Mouse (Mus musculus) embryonic facial prominence, embryonic 12.5 days (tissue): ENCODE data around the gene Plcb4. TPM values are rescaled to one million over a fixed set of nuclear protein-coding genes. Genes with fewer than 3 reads are reported as not detected.
A peak's percentile ranks its signal among the peaks of the same experiment; 100 is the strongest.

Source experiments
- ATAC-seq: fragments of 200-750 bp; cut with Nextera tagmentation; 2 replicates; pipeline ENCODE4 v1.8.0; 2017; ENCODE audit not compliant: insufficient number of reproducible peaks, insufficient read depth, low FRiP score, low TSS enrichment
- H3K27ac ChIP-seq: fragments of 300-500 bp; sonication (generic); 2 replicates; pipeline ENCODE4 v1.5.1; 2016; ENCODE audit warnings: mild to moderate bottlenecking
- H3K27me3 ChIP-seq: fragments of 300-500 bp; sonication (generic); 2 replicates; pipeline ENCODE4 v1.6.1; 2016; ENCODE audit warnings: mild to moderate bottlenecking, moderate library complexity
- H3K36me3 ChIP-seq: fragments of 300-500 bp; sonication (generic); 2 replicates; pipeline ENCODE4 v1.6.1; 2016; ENCODE audit warnings: mild to moderate bottlenecking
- H3K4me1 ChIP-seq: fragments of 300-500 bp; sonication (generic); 2 replicates; pipeline ENCODE4 v1.6.1; 2016
- H3K4me2 ChIP-seq: fragments of 300-500 bp; sonication (generic); replicated peaks from 2 replicates; pipeline ENCODE4 v1.6.1; 2016; ENCODE audit warnings: mild to moderate bottlenecking, moderate library complexity
- H3K4me3 ChIP-seq: fragments of 300-500 bp; sonication (generic); 2 replicates; pipeline ENCODE4 v1.5.1; 2016; ENCODE audit warnings: mild to moderate bottlenecking
- H3K9ac ChIP-seq: fragments of 300-500 bp; sonication (generic); 2 replicates; pipeline ENCODE4 v1.6.1; 2016; ENCODE audit warnings: mild to moderate bottlenecking, moderate library complexity
- H3K9me3 ChIP-seq: fragments of 300-500 bp; sonication (generic); 2 replicates; pipeline ENCODE4 v1.6.1; 2016; ENCODE audit warnings: mild to moderate bottlenecking, moderate library complexity
- WGBS: fragments of 180-500 bp; shearing (Covaris S2); methylation state at CpG from one replicate; pipeline ENCODE4 v1.1.7; 2016; 5-methylcytosine and 5-hydroxymethylcytosine counted together
- polyA plus RNA-seq: library from polyadenylated mRNA; unstranded; fragments of >200 nt; fragmentation: Nextera tagmentation; extraction: Ambion mirVana; gene quantifications from 2 replicates; pipeline ENCODE4 v1.2.1, GENCODE M21; 2016

Gene Plcb4
- polyA plus RNA-seq, 1 experiment from 2014 or later = 18.7 TPM

DNA sequence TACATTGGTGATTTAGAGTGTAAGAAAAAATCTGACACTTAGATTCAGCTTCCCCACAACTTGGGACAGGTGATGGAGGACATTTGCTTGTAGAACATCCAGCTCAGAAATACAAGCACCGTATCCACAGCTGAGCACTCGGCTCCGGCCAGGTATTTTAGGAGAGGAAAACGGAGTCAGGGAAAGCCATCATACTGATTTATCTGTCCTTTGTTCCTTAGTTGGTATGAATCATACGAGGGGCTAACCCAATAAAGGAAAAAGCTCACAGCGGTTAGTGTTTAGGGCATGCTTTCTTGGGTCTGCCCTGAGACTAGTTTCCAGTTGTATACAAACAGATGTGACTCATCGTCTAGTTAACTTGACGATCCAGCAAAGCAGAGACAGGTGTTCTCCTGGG, 110.9 kb downstream of the Plcb4 start:
- H3K4me3 ChIP-seq = no peak overlapping the region
- no peaks in the 10 kb centered on the region for H3K36me3 ChIP-seq
- ATAC-seq = no peak
- no peak overlapping the region for H3K4me2 ChIP-seq
- 78% methylated on average over 8 of the region's 8 CpGs for WGBS
- no peak overlapping the region for H3K27ac ChIP-seq
- no peak overlapping the region for H3K9ac ChIP-seq
- H3K9me3 ChIP-seq = no peaks in the 10 kb centered on the region
- peaks cover 24% of the 10 kb centered on the region for H3K4me1 ChIP-seq
- no peaks in the 10 kb centered on the region for H3K27me3 ChIP-seq

DNA sequence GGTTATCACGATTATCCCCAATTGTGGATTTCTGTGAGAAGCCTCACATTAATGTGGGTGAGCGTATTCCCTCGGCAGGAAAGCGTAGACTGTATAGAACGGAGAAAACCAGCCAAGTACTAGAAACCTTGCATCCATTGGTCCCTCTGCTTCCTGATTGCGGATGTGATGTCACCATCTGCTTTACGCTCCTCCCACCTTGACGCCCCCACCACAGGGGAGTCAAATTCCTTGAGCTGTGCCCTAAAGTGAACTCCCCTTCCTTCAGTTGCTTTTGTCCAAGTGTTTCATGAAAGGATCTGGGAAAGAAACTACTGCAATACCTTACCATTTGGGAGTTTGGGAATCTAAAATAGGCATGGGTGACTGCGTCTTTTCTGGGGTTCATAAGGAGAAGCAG, 111.4 kb downstream of the Plcb4 start:
- no peaks in the 10 kb centered on the region for H3K9me3 ChIP-seq
- H3K4me3 ChIP-seq = no peak overlapping the region
- H3K9ac ChIP-seq = no peak overlapping the region
- peaks cover 24% of the 10 kb centered on the region for H3K4me1 ChIP-seq
- H3K27ac ChIP-seq = no peak overlapping the region
- no peak for ATAC-seq
- H3K4me2 ChIP-seq = no peak overlapping the region
- no peaks in the 10 kb centered on the region for H3K36me3 ChIP-seq
- H3K27me3 ChIP-seq = no peaks in the 10 kb centered on the region
- 90% methylated on average over 9 of the region's 9 CpGs for WGBS

DNA sequence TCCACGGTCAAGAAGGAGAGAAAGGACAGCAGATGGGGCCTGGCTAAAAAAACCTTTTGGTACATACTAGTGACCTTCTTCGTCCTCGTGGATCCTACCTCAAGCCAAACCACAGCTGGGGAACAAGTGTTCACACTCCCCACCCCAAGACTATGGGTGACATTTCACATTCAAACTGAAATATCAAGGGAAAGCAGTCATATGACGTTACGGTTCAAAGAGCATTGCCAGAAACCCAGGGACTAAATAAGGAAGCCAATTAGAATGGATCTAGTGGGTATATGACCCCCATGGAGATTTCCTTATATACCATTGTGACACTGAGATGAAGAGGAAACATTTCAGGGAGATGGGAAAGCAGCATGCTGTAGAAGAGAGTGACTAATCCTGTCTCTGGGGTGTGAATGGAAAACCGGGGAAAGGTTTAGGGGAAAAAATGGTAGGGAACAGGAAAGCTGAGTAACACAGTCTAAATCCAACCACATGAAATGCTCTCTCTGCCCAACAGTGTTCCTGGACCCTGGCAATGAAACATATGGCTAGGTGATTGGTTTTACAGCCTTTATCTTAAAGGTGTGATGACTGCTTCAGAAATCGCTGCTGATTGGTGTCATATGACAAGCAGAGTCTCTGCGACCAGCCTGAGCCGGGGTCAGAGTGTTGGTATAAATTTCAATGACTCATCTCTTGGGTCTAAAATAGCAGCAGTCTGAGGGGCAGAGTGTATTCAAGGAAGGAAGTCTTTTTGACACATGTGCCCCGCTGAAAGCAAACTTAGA, 114.6 kb downstream of the Plcb4 start:
- WGBS = 46% methylated on average over 10 of the region's 10 CpGs
- Histone ChIP-seq H3K36me3 (no peaks in the 10 kb centered on the region), H3K4me3 (no peak overlapping the region), H3K27me3 (no peaks in the 10 kb centered on the region), H3K9ac (no peak overlapping the region), H3K27ac (no peak overlapping the region), H3K4me1 (peaks cover 3% of the 10 kb centered on the region; the same call in 1 of the 2 replicates), H3K9me3 (no peaks in the 10 kb centered on the region), H3K4me2 (no peak overlapping the region)
- ATAC-seq = no peak

DNA sequence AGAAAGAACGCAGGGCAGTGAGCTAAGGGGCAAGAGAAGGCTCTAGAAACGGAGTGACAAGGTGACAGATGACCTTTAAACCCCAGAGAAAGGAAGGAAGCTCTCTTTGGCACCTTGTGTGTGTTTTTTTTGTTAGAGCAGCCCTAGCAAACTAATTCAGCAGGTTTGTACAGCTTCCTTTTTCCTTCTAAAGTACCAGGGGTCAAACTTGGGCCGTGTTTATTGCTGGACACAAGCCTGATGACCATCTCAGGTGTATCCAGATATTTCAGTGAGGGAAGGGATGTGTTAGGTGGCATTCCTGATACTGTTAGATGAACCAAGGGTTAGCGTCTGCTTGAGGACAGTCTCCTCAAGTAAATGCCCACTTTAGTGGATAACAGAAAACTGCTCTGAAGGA, 116.2 kb downstream of the Plcb4 start:
- H3K27ac ChIP-seq = no peak overlapping the region
- peaks cover 3% of the 10 kb centered on the region; the same call in 1 of the 2 replicates for H3K4me1 ChIP-seq
- ATAC-seq = no peak
- no peak overlapping the region for H3K4me2 ChIP-seq
- no peak overlapping the region for H3K9ac ChIP-seq
- no peaks in the 10 kb centered on the region for H3K9me3 ChIP-seq
- no peaks in the 10 kb centered on the region for H3K27me3 ChIP-seq
- no peaks in the 10 kb centered on the region for H3K36me3 ChIP-seq
- no peak overlapping the region for H3K4me3 ChIP-seq
- WGBS = 64% methylated on average over 4 of the region's 4 CpGs

DNA sequence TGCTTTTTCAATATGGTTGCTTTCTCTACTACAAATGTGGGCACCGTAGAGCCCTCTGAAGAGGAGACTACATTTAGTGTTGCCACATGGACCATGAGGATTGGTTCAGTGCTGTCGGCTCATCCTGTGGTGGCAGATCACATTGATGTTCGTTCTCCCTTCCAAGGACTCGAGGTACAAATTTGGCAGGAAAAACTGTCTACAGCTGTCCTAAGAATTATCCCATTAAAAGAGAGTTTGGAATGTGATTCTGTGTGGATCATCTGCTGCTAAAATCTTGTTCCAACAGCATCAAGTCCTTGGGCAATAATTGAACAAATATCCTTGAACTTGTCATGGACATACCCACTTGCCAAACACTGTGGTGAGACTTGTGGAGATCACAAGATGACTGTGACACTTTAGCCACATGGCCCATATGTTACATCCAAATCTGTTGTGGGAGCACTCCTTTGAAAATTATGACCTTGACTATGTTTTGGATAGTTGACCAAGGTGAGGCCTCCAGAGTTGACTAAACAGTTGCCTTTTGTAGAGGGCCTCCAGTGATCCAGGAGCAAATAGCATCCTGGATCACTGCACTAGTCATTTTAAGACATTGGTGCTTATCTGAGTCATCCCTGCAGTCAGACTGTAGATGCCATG, 117.4 kb downstream of the Plcb4 start:
- Histone ChIP-seq H3K4me1 (peaks cover 3% of the 10 kb centered on the region; the same call in 1 of the 2 replicates), H3K27me3 (no peaks in the 10 kb centered on the region), H3K27ac (no peak overlapping the region), H3K9me3 (no peaks in the 10 kb centered on the region), H3K4me3 (no peak overlapping the region), H3K9ac (no peak overlapping the region), H3K4me2 (no peak overlapping the region), H3K36me3 (no peaks in the 10 kb centered on the region)
- ATAC-seq = no peak
- WGBS = 93% methylated on average over 4 of the region's 4 CpGs

DNA sequence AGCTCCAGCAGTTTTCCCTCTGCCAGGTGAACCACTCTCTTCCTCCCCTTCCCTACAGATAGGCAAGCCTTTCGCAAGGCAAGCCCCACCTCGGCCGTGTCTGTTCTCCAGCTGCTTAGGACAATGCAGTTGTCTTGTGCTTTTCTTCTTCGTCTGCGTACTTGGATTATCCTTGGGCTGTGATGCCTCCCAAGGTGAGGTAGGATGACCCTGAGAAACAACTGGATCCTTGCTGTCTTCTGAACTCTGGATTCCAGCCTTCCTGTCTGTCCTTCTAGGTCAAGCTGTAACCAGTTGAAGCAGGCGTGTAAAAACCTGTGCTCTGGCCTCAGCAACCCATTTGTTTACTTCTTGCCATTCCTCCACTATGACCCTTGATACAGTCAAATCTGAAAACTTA, 122.6 kb downstream of the Plcb4 start:
- ATAC-seq = no peak
- Histone ChIP-seq H3K4me3 (no peak overlapping the region), H3K9ac (no peak overlapping the region), H3K9me3 (no peaks in the 10 kb centered on the region), H3K27me3 (no peaks in the 10 kb centered on the region), H3K36me3 (no peaks in the 10 kb centered on the region), H3K4me2 (no peak overlapping the region), H3K4me1 (no peaks in the 10 kb centered on the region), H3K27ac (no peak overlapping the region)
- WGBS = 68% methylated on average over 6 of the region's 6 CpGs

DNA sequence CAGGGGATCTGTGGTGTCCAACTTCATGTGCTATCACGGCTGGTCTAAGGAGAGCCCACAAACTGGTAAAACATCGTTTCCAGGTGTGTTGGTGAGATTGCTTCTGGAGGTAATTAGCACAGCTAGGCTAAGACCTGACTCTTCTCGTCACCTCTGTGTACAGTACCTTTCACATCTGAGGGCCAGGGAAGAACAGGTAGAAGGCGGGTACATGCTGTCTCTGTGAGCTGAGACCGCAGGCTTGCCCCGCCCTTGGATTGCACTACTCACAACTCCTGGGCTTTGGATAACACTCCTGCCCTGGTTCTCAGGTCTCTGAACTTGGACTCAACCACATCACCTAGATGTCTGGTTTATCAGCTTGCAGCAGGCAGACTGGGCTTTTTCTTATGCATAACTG, 128.6 kb downstream of the Plcb4 start:
- no peak for ATAC-seq
- WGBS = 86% methylated on average over 6 of the region's 6 CpGs
- Histone ChIP-seq H3K4me1 (no peaks in the 10 kb centered on the region), H3K36me3 (no peaks in the 10 kb centered on the region), H3K4me3 (no peak overlapping the region), H3K9ac (no peak overlapping the region), H3K27me3 (no peaks in the 10 kb centered on the region), H3K27ac (no peak overlapping the region), H3K9me3 (no peaks in the 10 kb centered on the region), H3K4me2 (no peak overlapping the region)

DNA sequence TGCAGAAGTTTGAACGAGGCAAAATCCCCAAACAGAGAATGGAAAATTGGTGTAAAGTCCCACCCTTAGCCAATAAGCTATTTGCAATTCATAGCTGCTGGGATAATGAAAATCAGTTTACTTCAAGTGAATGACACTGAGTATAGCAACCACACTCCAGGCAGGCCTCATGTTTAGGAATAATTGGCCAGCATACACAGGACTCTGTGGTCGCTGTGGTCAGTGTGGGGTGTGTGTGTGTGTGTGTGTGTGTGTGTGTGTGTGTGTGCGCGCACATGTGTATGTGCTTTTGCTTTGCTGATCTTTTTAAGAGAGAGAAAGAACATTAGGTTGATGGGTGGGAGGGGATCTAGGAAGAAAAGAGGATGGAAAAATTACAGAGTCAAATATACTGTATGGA, 134.1 kb downstream of the Plcb4 start:
- no peaks in the 10 kb centered on the region for H3K36me3 ChIP-seq
- ATAC-seq = no peak
- H3K4me1 ChIP-seq = peaks cover 11% of the 10 kb centered on the region
- no peak overlapping the region for H3K27ac ChIP-seq
- no peak overlapping the region for H3K4me2 ChIP-seq
- no peak overlapping the region for H3K9ac ChIP-seq
- no peaks in the 10 kb centered on the region for H3K27me3 ChIP-seq
- WGBS = 90% methylated on average over 4 of the region's 4 CpGs
- no peak overlapping the region for H3K4me3 ChIP-seq
- H3K9me3 ChIP-seq = no peaks in the 10 kb centered on the region

DNA sequence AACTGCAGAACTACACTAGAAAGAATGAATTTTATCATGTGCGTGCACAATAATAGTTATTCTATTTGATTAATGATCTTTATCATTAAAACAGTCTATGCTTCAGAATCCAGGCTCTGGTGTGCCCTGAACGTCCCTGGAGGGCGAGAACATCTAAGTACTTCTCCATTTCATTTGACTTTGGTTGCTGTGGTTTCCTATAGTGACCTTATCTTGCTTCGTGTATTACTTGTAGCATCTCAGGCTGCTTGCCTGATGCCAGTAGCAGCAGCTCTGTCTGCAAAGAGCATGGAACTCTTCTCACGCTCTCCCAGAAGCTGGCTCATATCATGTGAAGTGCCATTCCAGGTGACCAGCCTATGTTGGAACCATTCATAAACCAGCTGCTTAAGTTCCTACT, 137.9 kb downstream of the Plcb4 start:
- H3K9ac ChIP-seq = no peak overlapping the region
- no peaks in the 10 kb centered on the region for H3K36me3 ChIP-seq

DNA sequence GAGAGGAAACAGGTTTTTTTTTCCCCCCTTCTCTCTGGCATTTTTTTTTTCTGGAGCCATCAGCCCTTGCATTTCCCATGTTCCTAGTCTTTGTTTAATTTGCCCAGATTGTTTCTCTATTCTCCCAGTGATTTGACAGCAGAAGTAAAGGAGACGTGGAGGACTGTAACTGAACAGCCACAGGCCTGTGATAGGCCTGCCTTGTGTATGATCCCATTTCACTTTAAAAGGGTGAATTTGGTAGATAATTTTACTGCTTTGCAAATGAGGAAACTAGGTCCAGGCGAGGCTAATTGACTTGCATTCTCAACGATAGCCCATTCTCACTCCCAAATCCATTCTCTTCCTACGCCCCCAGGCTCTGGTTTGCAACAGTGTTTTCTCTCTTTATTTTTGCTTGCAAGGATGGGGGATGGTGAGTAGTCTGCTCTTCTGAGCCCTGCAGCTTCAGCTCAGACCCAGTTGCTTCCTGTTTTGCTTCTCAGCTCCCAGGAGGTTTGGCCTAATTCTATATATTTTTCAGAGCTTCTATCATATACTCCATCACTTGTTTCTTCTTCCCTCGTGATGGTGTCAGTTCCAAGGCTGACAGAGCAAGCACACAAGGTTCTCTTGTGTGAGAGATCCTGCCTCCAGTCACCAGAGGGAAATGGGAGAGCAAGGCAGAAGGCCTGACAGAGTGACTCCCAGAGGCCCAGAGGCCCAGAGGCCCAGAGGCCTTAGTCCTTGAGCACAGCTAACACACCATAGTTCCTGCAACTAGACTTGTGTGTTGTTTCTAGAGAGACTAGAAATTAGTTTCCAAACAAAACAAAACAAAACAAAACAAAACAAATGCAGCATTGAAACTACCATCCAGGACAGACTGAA, 139.1 kb downstream of the Plcb4 start:
- Histone ChIP-seq H3K27me3 (no peaks in the 10 kb centered on the region), H3K9ac (no peak overlapping the region), H3K36me3 (no peaks in the 10 kb centered on the region), H3K4me1 (peaks cover 22% of the 10 kb centered on the region), H3K9me3 (no peaks in the 10 kb centered on the region), H3K4me2 (no peak overlapping the region), H3K4me3 (no peak overlapping the region), H3K27ac (peak overlapping the region; percentile 78)
- 14% methylated on average over 5 of the region's 5 CpGs for WGBS
- ATAC-seq = 0 out of 2 replicates have a peak, but pooled peaks have one; percentile 41

More for the DNA sequence above, 137.9 kb downstream of the Plcb4 start:
- Histone ChIP-seq H3K4me2 (no peak overlapping the region), H3K27ac (no peak overlapping the region), H3K4me1 (peaks cover 22% of the 10 kb centered on the region), H3K4me3 (no peak overlapping the region), H3K9me3 (no peaks in the 10 kb centered on the region), H3K27me3 (no peaks in the 10 kb centered on the region)
- ATAC-seq = no peak
- 88% methylated on average over 5 of the region's 5 CpGs for WGBS

DNA sequence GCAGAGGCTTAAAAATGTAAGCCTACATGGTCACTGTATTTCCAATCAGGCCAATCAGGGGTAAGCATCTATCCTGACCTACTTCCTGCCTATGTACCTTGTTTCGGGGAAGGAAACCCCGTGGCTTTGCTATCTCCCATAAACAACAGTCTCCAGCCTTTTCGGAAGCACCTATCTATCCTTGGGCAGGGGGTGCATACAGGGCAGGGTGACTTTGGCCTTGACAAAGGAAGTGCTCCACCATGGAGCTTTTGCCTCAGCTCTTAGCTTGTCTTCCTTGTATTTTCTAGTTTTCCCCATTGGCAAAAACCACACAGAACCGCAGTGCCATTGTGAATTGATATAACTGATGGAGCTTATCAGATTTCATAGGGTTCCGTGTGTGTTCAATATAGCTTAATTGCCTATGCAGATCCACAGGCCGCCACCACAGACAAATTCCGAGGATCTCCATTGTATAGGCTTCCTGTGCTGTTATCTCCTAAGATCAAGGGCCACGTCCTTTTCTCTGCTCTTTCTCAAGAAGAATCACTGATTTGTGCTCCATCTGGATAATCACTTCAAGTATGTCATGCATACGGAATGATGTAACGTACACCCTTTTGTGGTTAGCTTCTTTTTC, 140.4 kb downstream of the Plcb4 start:
- Histone ChIP-seq H3K27ac (no peak overlapping the region), H3K36me3 (no peaks in the 10 kb centered on the region), H3K9ac (no peak overlapping the region), H3K9me3 (no peaks in the 10 kb centered on the region), H3K4me3 (no peak overlapping the region), H3K4me2 (no peak overlapping the region), H3K4me1 (peaks cover 22% of the 10 kb centered on the region), H3K27me3 (no peaks in the 10 kb centered on the region)
- ATAC-seq = no peak
- WGBS = 73% methylated on average over 10 of the region's 10 CpGs
